Mouse (Mus musculus) A20 (cell line): Measurements from ENCODE around the gene Olfr119.
"Not testable (repeated sequence)": the region's sequence is repeated elsewhere in the genome, so short reads cannot be mapped to it uniquely, and the experiment has no call there.

Experiments
- DNase-seq: peaks from one replicate; pipeline ENCODE4 v3.0.0-alpha.2; 2011; ENCODE audit warnings: low read depth, low spot score

The Olfr119 gene

DNA sequence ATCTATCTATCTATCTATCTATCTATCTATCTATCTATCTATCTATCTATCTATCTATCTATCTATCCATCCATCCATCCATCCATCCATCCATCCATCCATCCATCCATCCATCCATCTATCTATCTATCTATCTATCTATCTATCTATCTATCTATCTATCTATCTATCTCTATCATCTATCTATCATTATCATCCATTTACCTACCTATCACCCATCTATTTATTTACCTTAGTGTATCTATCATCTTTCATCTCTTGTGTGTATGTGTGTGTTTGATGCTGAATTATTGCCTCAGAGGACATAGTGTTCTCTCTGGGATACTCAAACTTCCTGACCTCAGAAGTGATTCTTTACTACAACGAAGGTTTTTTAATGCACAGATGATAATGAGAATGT, at the start of gene Olfr119:
Olfr119 (plus strand) TSS at position 301 of the 400 bp plus-strand sequence.
- DNase-seq = not testable (repeated sequence)

GRCm38 (mm10) chr17:37663682-37664081, 32.7 kb upstream of the Olfr119 start, which contains the start of gene Olfr117:
TSS of gene Olfr117 (minus strand) at chr17:37663782.
- no peak for DNase-seq

- no peak for DNase-seq
Observed at GRCm38 (mm10) chr17:37666688-37667087, 29.7 kb upstream of the Olfr119 start, which contains the start of gene Olfr118. TSS of gene Olfr118 (plus strand) at chr17:37666988.

- DNase-seq = no peak
Observed at GRCm38 (mm10) chr17:37721508-37721907, 25.1 kb downstream of the Olfr119 start, which contains the start of gene Olfr120. TSS of gene Olfr120 (plus strand) at chr17:37721808.

- no peak for DNase-seq
Observed at GRCm38 (mm10) chr17:37738070-37738469, 41.7 kb downstream of the Olfr119 start.
